Mouse (Mus musculus) megakaryocyte-erythroid progenitor cell, adult 5-6 weeks (primary cell): Measurements from ENCODE around the gene Sry. TPM values are rescaled to one million over a fixed set of nuclear protein-coding genes. Genes with fewer than 3 reads are reported as not detected.

ENCODE experiments used
- ATAC-seq: replicated peaks from 2 replicates; pipeline ENCODE4 v1.8.0; 2016; ENCODE audit warnings: mild to moderate bottlenecking, inconsistent platforms; ENCODE audit not compliant: severe bottlenecking, poor library complexity, low FRiP score, low TSS enrichment
- total RNA-seq, 2 experiments: library from RNA; stranded (forward) in 1 of 2; stranded (reverse) in 1 of 2; fragments of 200-1000, 215-1000 nt in 1 of 2; fragments of >200 nt in 1 of 2; fragmentation: Nextera tagmentation in 1 of 2; gene quantifications; 2 replicates each; pipeline ENCODE4 v1.2.3; 2014 to 2017

The Sry gene
- not detected in 2 replicates for total RNA-seq (2014; fragmentation: Nextera tagmentation)
- total RNA-seq (2017) = not detected in 2 replicates

GRCm38 (mm10) chrY:2663558-2663957, at the start of gene Sry:
Sry (minus strand) TSS chrY:2663658.
- ATAC-seq = no peak

Other genes with a start within 250 kb of the Sry start
- not detected in 2 replicates for gene H2al2c, start 64.6 kb downstream of the Sry start, total RNA-seq (2014; fragmentation: Nextera tagmentation)
- gene H2al2c, start 64.6 kb downstream of the Sry start, total RNA-seq (2017) = not detected in 2 replicates
- gene H2al2b, start 57.0 kb upstream of the Sry start, total RNA-seq (2014; fragmentation: Nextera tagmentation) = not detected in 2 replicates
- gene H2al2b, start 57.0 kb upstream of the Sry start, total RNA-seq (2017) = not detected in 2 replicates
- gene Gm4064, start 132.5 kb upstream of the Sry start, total RNA-seq (2014; fragmentation: Nextera tagmentation) = not detected in 2 replicates
- not detected in 2 replicates for gene Gm4064, start 132.5 kb upstream of the Sry start, total RNA-seq (2017)
- gene Rbmy, start 167.0 kb upstream of the Sry start, total RNA-seq (2014; fragmentation: Nextera tagmentation) = not detected in 2 replicates
- not detected in 2 replicates for gene Rbmy, start 167.0 kb upstream of the Sry start, total RNA-seq (2017)
- gene Gm10256, start 167.0 kb upstream of the Sry start, total RNA-seq (2014; fragmentation: Nextera tagmentation) = not detected in 2 replicates
- not detected in 2 replicates for gene Gm10256, start 167.0 kb upstream of the Sry start, total RNA-seq (2017)
- not detected in 2 replicates for gene Gm10352, start 237.3 kb upstream of the Sry start, total RNA-seq (2014; fragmentation: Nextera tagmentation)
- gene Gm10352, start 237.3 kb upstream of the Sry start, total RNA-seq (2017) = not detected in 2 replicates